Mouse (Mus musculus) NIH3T3 (cell line): ENCODE data around the gene Ucn2.

Experiments used
- DNase-seq: peaks from one replicate; pipeline ENCODE4 v3.0.0-alpha.2; 2012; ENCODE audit warnings: low read depth

Ucn2 gene

GRCm38 (mm10) chr9:109031001-109031400 lies 45.2 kb downstream of the Ucn2 start:
- DNase-seq = no peak

DNA sequence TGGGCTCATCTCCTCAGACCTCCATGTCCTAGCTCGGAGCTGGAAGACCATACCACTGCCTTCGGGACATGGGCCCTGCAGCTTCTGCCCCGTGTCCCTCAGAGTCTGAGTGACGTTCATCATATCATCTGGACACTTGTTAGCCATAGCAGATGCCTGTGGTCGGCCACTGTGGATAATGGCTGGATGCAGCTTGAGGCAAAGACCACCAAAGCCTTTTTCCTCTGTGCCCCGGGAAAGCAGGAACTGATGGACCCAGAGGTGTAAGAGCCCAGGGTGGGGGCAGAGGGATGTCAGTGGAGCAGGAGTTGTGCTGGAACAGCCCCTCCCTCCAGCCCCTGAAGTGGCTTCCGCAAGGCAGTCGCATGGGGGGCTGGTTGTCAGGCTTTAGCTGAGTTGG lies 45.9 kb downstream of the Ucn2 start:
- no peak for DNase-seq

DNA sequence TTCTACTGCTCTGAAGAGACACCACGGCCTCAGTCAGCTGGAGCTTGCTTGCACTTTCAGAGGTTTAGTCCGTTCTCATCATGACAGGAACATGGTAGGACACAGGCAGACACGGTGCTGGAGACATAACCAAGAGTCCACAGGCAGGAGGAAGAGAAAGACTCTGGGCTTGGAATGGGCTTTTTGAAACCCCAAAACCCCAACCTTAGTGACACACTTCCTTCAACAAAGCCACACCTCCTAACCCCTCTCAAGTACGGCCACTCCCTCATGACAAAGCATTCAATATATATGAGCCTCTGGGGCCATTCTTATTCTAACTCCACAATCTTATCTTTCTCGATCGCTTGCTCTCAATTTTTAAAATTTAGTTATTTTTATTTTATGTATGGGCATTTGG lies 46.6 kb downstream of the Ucn2 start:
- DNase-seq = no peak
